Mouse (Mus musculus) frontal cortex, adult (tissue): Measurements from ENCODE around the gene Cotl1.
A peak's percentile ranks its signal among the peaks of the same experiment; 100 is the strongest.

ENCODE experiments used
- ATAC-seq: cut with Nextera tagmentation; 2 replicates; pipeline ENCODE4 v1.9.2; 2017; ENCODE audit warnings: mild to moderate bottlenecking, moderate library complexity, mixed read lengths; ENCODE audit not compliant: low TSS enrichment

Gene Cotl1

GRCm38 (mm10) chr8:119838100-119838982, 2.0 kb downstream of the Cotl1 start:
- no peak for ATAC-seq

- peak; percentile 35; the same call in 1 of the 2 replicates for ATAC-seq
Measured at GRCm38 (mm10) chr8:119837553-119838071, 2.7 kb downstream of the Cotl1 start.

GRCm38 (mm10) chr8:119836831-119837230, 3.5 kb downstream of the Cotl1 start:
- ATAC-seq = no peak

- no peak for ATAC-seq
Measured at GRCm38 (mm10) chr8:119835270-119835669, 5.1 kb downstream of the Cotl1 start.

- ATAC-seq = no peak
Measured at GRCm38 (mm10) chr8:119834676-119835075, 5.7 kb downstream of the Cotl1 start.

- ATAC-seq = no peak
Measured at GRCm38 (mm10) chr8:119832931-119833330, 7.4 kb downstream of the Cotl1 start.

GRCm38 (mm10) chr8:119832101-119832617, 8.2 kb downstream of the Cotl1 start:
- ATAC-seq = no peak

- ATAC-seq = no peak
Measured at GRCm38 (mm10) chr8:119831336-119831995, 8.9 kb downstream of the Cotl1 start.

GRCm38 (mm10) chr8:119830589-119830988, 9.8 kb downstream of the Cotl1 start:
- ATAC-seq = no peak

- no peak for ATAC-seq
Measured at GRCm38 (mm10) chr8:119829870-119830580, 10.3 kb downstream of the Cotl1 start.

- ATAC-seq = no peak
Measured at GRCm38 (mm10) chr8:119829420-119829819, 10.9 kb downstream of the Cotl1 start.

- ATAC-seq = no peak
Measured at GRCm38 (mm10) chr8:119829015-119829414, 11.3 kb downstream of the Cotl1 start.

GRCm38 (mm10) chr8:119827721-119828153, 12.6 kb downstream of the Cotl1 start:
- no peak for ATAC-seq

- ATAC-seq = no peak
Measured at GRCm38 (mm10) chr8:119826982-119827381, 13.4 kb downstream of the Cotl1 start.

- no peak for ATAC-seq
Measured at GRCm38 (mm10) chr8:119825950-119826730, 14.2 kb downstream of the Cotl1 start.

GRCm38 (mm10) chr8:119824809-119825273, 15.5 kb downstream of the Cotl1 start:
- ATAC-seq = peak; percentile 62

- ATAC-seq = peak; percentile 38; the same call in 1 of the 2 replicates
Measured at GRCm38 (mm10) chr8:119824100-119824499, 16.2 kb downstream of the Cotl1 start.

GRCm38 (mm10) chr8:119823278-119823677, 17.1 kb downstream of the Cotl1 start:
- ATAC-seq = 0 out of 2 replicates have a peak, but pooled peaks have one; percentile 13

GRCm38 (mm10) chr8:119821691-119822090, 18.7 kb downstream of the Cotl1 start:
- ATAC-seq = no peak

- ATAC-seq = no peak
Measured at GRCm38 (mm10) chr8:119819976-119820375, 20.4 kb downstream of the Cotl1 start.

- no peak for ATAC-seq
Measured at GRCm38 (mm10) chr8:119819316-119819715, 21.0 kb downstream of the Cotl1 start.
